Mouse (Mus musculus): ENCODE results near the gene Lmx1b.

GRCm38 (mm10) chr2:33665363-33666058, 25.2 kb upstream of the Lmx1b start:
- TF ChIP-seq POLR2A (IDR thresholded peaks at IDR 0.05; ENCODE audit: low read depth, low read length) (no peak), CTCF (conservative IDR thresholded peaks at IDR 0.05; ENCODE audit: insufficient read depth, insufficient read length, low read depth, low read length) (no peak)
